Mouse (Mus musculus) intestine, embryonic 15.5 days (tissue): ENCODE data around the gene Otud3. TPM values are rescaled to one million over a fixed set of nuclear protein-coding genes. Genes with fewer than 3 reads are reported as not detected.

Source experiments
- ATAC-seq: fragments of 200-750 bp; cut with Nextera tagmentation; 2 replicates; pipeline ENCODE4 v1.8.0; 2017; ENCODE audit warnings: moderate TSS enrichment, moderate library complexity
- H3K27ac ChIP-seq: fragments of 300-500 bp; sonication (generic); 2 replicates; pipeline ENCODE4 v1.5.1; 2015; ENCODE audit warnings: mild to moderate bottlenecking, inconsistent platforms
- H3K27me3 ChIP-seq: fragments of 300-500 bp; sonication (generic); replicated peaks from 2 replicates; pipeline ENCODE4 v1.6.1; 2015; ENCODE audit warnings: inconsistent platforms
- H3K36me3 ChIP-seq: fragments of 300-500 bp; sonication (generic); 2 replicates; pipeline ENCODE4 v1.6.1; 2015; ENCODE audit warnings: inconsistent platforms
- H3K4me1 ChIP-seq: fragments of 300-500 bp; sonication (generic); replicated peaks from 2 replicates; pipeline ENCODE4 v1.6.1; 2015; ENCODE audit warnings: inconsistent platforms
- H3K4me2 ChIP-seq: fragments of 300-500 bp; sonication (generic); replicated peaks from 2 replicates; pipeline ENCODE4 v1.6.1; 2015; ENCODE audit warnings: mild to moderate bottlenecking, inconsistent platforms
- H3K4me3 ChIP-seq: fragments of 300-500 bp; sonication (generic); replicated peaks from 2 replicates; pipeline ENCODE4 v1.5.1; 2015; ENCODE audit warnings: inconsistent platforms
- H3K9ac ChIP-seq: fragments of 300-500 bp; sonication (generic); 2 replicates; pipeline ENCODE4 v1.6.1; 2015; ENCODE audit warnings: inconsistent platforms
- H3K9me3 ChIP-seq: fragments of 300-500 bp; sonication (generic); 2 replicates; pipeline ENCODE4 v1.6.1; 2016; ENCODE audit warnings: inconsistent platforms
- WGBS: fragments of 180-500 bp; shearing (Covaris S2); methylation state at CpG from one replicate; pipeline ENCODE4 v1.1.7; 2015; 5-methylcytosine and 5-hydroxymethylcytosine counted together
- polyA plus RNA-seq: library from polyadenylated mRNA; unstranded; fragments of >200 nt; fragmentation: Nextera tagmentation; extraction: Ambion mirVana; gene quantifications from 2 replicates; pipeline ENCODE4 v1.2.1, GENCODE M21; 2015

Gene Otud3
- polyA plus RNA-seq = 4.5 and 6.2 TPM in 2 replicates

GRCm38 (mm10) chr4:138913797-138914196 lies at the start of gene Otud3:
Gene Otud3 (minus strand): TSS chr4:138913945.
- peak within 1 kb of the TSS; percentile 29; the same call in 1 of the 2 replicates for H3K27ac ChIP-seq
- peak; percentile 96 for ATAC-seq

GRCm38 (mm10) chr4:138962719-138963118 lies 49.0 kb upstream of the Otud3 start:
- no peaks in the 10 kb centered on the region for H3K27me3 ChIP-seq
- H3K9me3 ChIP-seq = no peaks in the 10 kb centered on the region
- no peak overlapping the region for H3K4me3 ChIP-seq
- no peak for ATAC-seq
- H3K4me1 ChIP-seq = peaks cover 11% of the 10 kb centered on the region; the same call in 1 of the 2 replicates
- WGBS = 87% methylated on average over 5 of the region's 5 CpGs
- H3K4me2 ChIP-seq = no peak overlapping the region
- H3K36me3 ChIP-seq = no peaks in the 10 kb centered on the region
- no peak overlapping the region for H3K9ac ChIP-seq
- no peak overlapping the region for H3K27ac ChIP-seq

More at GRCm38 (mm10) chr4:138913797-138914196, at the start of gene Otud3:
- Histone ChIP-seq H3K4me2 (peak within 1 kb of the TSS; percentile 88), H3K4me3 (peak within 1 kb of the TSS; percentile 81), H3K9me3 (no peaks in the 10 kb centered on the region), H3K9ac (peak within 1 kb of the TSS; percentile 82), H3K4me1 (peaks cover 9% of the 10 kb centered on the region), H3K36me3 (no peaks in the 10 kb centered on the region), H3K27me3 (no peaks in the 10 kb centered on the region)
- WGBS = under 1% methylated on average over 39 of the region's 39 CpGs

GRCm38 (mm10) chr4:138959926-138960325 lies 46.2 kb upstream of the Otud3 start:
- 71% methylated on average over 7 of the region's 7 CpGs for WGBS
- Histone ChIP-seq H3K36me3 (no peaks in the 10 kb centered on the region), H3K27ac (no peak overlapping the region), H3K4me3 (no peak overlapping the region), H3K9ac (no peak overlapping the region), H3K4me1 (no peaks in the 10 kb centered on the region), H3K9me3 (no peaks in the 10 kb centered on the region), H3K27me3 (no peaks in the 10 kb centered on the region), H3K4me2 (no peak overlapping the region)
- no peak for ATAC-seq

- 82% methylated on average over 15 of the region's 15 CpGs for WGBS
- no peak overlapping the region for H3K4me2 ChIP-seq
- no peaks in the 10 kb centered on the region for H3K36me3 ChIP-seq
- no peaks in the 10 kb centered on the region for H3K27me3 ChIP-seq
- no peaks in the 10 kb centered on the region for H3K9me3 ChIP-seq
- no peak overlapping the region for H3K4me3 ChIP-seq
- no peak for ATAC-seq
- no peak overlapping the region for H3K27ac ChIP-seq
- no peaks in the 10 kb centered on the region for H3K4me1 ChIP-seq
- H3K9ac ChIP-seq = no peak overlapping the region
Observed at GRCm38 (mm10) chr4:138959120-138959519, 45.4 kb upstream of the Otud3 start.

- WGBS = 90% methylated on average over 9 of the region's 9 CpGs
- ATAC-seq = no peak
- Histone ChIP-seq H3K9ac (no peak overlapping the region), H3K27me3 (no peaks in the 10 kb centered on the region), H3K36me3 (no peaks in the 10 kb centered on the region), H3K4me3 (no peak overlapping the region), H3K9me3 (no peaks in the 10 kb centered on the region), H3K4me1 (no peaks in the 10 kb centered on the region), H3K4me2 (no peak overlapping the region), H3K27ac (no peak overlapping the region)
Observed at GRCm38 (mm10) chr4:138958612-138959011, 44.9 kb upstream of the Otud3 start.

- H3K9ac ChIP-seq = no peak overlapping the region
- no peaks in the 10 kb centered on the region for H3K9me3 ChIP-seq
- no peaks in the 10 kb centered on the region for H3K27me3 ChIP-seq
- no peaks in the 10 kb centered on the region for H3K4me1 ChIP-seq
- no peak for ATAC-seq
- no peaks in the 10 kb centered on the region for H3K36me3 ChIP-seq
- 84% methylated on average over 2 of the region's 2 CpGs for WGBS
- H3K4me2 ChIP-seq = no peak overlapping the region
- H3K4me3 ChIP-seq = no peak overlapping the region
- no peak overlapping the region for H3K27ac ChIP-seq
Observed at GRCm38 (mm10) chr4:138948257-138948656, 34.5 kb upstream of the Otud3 start.

- Histone ChIP-seq H3K9me3 (no peaks in the 10 kb centered on the region), H3K4me3 (peak overlapping the region; percentile 19; the same call in 1 of the 2 replicates), H3K27me3 (no peaks in the 10 kb centered on the region), H3K27ac (no peak overlapping the region), H3K4me2 (peak overlapping the region; percentile 7; the same call in 1 of the 2 replicates), H3K4me1 (peaks cover 10% of the 10 kb centered on the region), H3K36me3 (no peaks in the 10 kb centered on the region), H3K9ac (no peak overlapping the region)
- ATAC-seq = peak; percentile 56; the same call in 1 of the 2 replicates
- WGBS = 33% methylated on average over 15 of the region's 15 CpGs
Observed at GRCm38 (mm10) chr4:138943730-138944129, 30.0 kb upstream of the Otud3 start.

GRCm38 (mm10) chr4:138941966-138942365 lies 28.2 kb upstream of the Otud3 start:
- H3K9ac ChIP-seq = no peak overlapping the region
- 26% methylated on average over 6 of the region's 6 CpGs for WGBS
- no peak overlapping the region for H3K4me3 ChIP-seq
- no peaks in the 10 kb centered on the region for H3K36me3 ChIP-seq
- no peaks in the 10 kb centered on the region for H3K9me3 ChIP-seq
- H3K27me3 ChIP-seq = no peaks in the 10 kb centered on the region
- peaks cover 10% of the 10 kb centered on the region for H3K4me1 ChIP-seq
- ATAC-seq = 0 out of 2 replicates have a peak, but pooled peaks have one; percentile 22
- H3K4me2 ChIP-seq = peak overlapping the region; percentile 2; the same call in 1 of the 2 replicates
- peak overlapping the region; percentile 81 for H3K27ac ChIP-seq

- Histone ChIP-seq H3K4me1 (peaks cover 10% of the 10 kb centered on the region), H3K9me3 (no peaks in the 10 kb centered on the region), H3K27ac (peak overlapping the region; percentile 81), H3K9ac (no peak overlapping the region), H3K36me3 (no peaks in the 10 kb centered on the region), H3K27me3 (no peaks in the 10 kb centered on the region), H3K4me3 (no peak overlapping the region), H3K4me2 (peak overlapping the region; percentile 2; the same call in 1 of the 2 replicates)
- whole genome bisulfite sequencing = 35% methylated on average over 7 of the region's 7 CpGs
- no peak for ATAC-seq
Observed at GRCm38 (mm10) chr4:138941401-138941800, 27.7 kb upstream of the Otud3 start.

GRCm38 (mm10) chr4:138939481-138939880 lies 25.7 kb upstream of the Otud3 start:
- Histone ChIP-seq H3K9me3 (no peaks in the 10 kb centered on the region), H3K27ac (peak overlapping the region; percentile 64), H3K4me1 (peaks cover 10% of the 10 kb centered on the region), H3K36me3 (no peaks in the 10 kb centered on the region), H3K27me3 (no peaks in the 10 kb centered on the region), H3K4me3 (no peak overlapping the region), H3K9ac (no peak overlapping the region), H3K4me2 (no peak overlapping the region)
- peak; percentile 35 for ATAC-seq
- WGBS = 61% methylated on average over 4 of the region's 4 CpGs

- Histone ChIP-seq H3K27ac (peak overlapping the region; percentile 73), H3K9ac (no peak overlapping the region), H3K4me2 (0 out of 2 replicates have a peak overlapping the region, but pooled peaks have one; percentile 11), H3K9me3 (no peaks in the 10 kb centered on the region), H3K4me1 (peaks cover 10% of the 10 kb centered on the region), H3K4me3 (no peak overlapping the region), H3K27me3 (no peaks in the 10 kb centered on the region), H3K36me3 (no peaks in the 10 kb centered on the region)
- peak; percentile 77 for ATAC-seq
- 45% methylated on average over 10 of the region's 10 CpGs for WGBS
Observed at GRCm38 (mm10) chr4:138938495-138939269, 24.9 kb upstream of the Otud3 start.

GRCm38 (mm10) chr4:138934456-138935145 lies 20.9 kb upstream of the Otud3 start:
- ATAC-seq = no peak
- 85% methylated on average over 11 of the region's 11 CpGs for WGBS
- H3K4me2 ChIP-seq = no peak overlapping the region
- H3K4me1 ChIP-seq = peaks cover 5% of the 10 kb centered on the region
- H3K9me3 ChIP-seq = no peaks in the 10 kb centered on the region
- no peaks in the 10 kb centered on the region for H3K36me3 ChIP-seq
- no peak overlapping the region for H3K27ac ChIP-seq
- no peak overlapping the region for H3K9ac ChIP-seq
- H3K4me3 ChIP-seq = no peak overlapping the region
- H3K27me3 ChIP-seq = no peaks in the 10 kb centered on the region
